Mouse (Mus musculus): ENCODE results near the gene Tbx1. TPM values are rescaled to one million over a fixed set of nuclear protein-coding genes. Genes with fewer than 3 reads are reported as not detected.
A peak's percentile ranks its signal among the peaks of the same experiment; 100 is the strongest.

Gene Tbx1
- polyA plus RNA-seq, 1 experiment from 2014 or later, result not detected

- Histone ChIP-seq H3K4me3 (ENCODE audit: low read depth, low read length) (no peak overlapping the region), H3K4me2 (ENCODE audit: low read depth, low read length) (no peak overlapping the region), H3K9ac (replicated peaks) (no peak overlapping the region), H3K36me3 (replicated peaks; ENCODE audit: insufficient read depth, low read length) (no peaks in the 10 kb centered on the region), H3K27me3 (ENCODE audit: insufficient read depth, low read length) (peaks cover 19% of the 10 kb centered on the region), H3K27ac (ENCODE audit: low read depth) (no peak overlapping the region), H3K4me1 (ENCODE audit: insufficient read depth) (peaks cover 7% of the 10 kb centered on the region), H3K9me3 (ENCODE audit: low read length) (no peaks in the 10 kb centered on the region)
- 60% methylated on average over 4 of the region's 5 CpGs for WGBS (ENCODE audit: insufficient replicate concordance)
- ATAC-seq (no peak), DNase-seq (no peak)
- no peak for TF ChIP-seq CTCF (IDR thresholded peaks at IDR 0.05; ENCODE audit: low read depth)
- TF ChIP-seq EP300 (IDR thresholded peaks at IDR 0.05; ENCODE audit: low read depth), result no peak
Measured at GRCm38 (mm10) chr16:18596255-18596654, 5.8 kb upstream of the Tbx1 start.

GRCm38 (mm10) chr16:18593930-18594329 is 3.5 kb upstream of the Tbx1 start:
- TF ChIP-seq EP300 (IDR thresholded peaks at IDR 0.05; ENCODE audit: low read depth) (peak; percentile 78; the same call in 1 of the 2 replicates), CTCF (IDR thresholded peaks at IDR 0.05; ENCODE audit: low read depth) (no peak)
- Histone ChIP-seq H3K36me3 (replicated peaks; ENCODE audit: insufficient read depth, low read length) (no peaks in the 10 kb centered on the region), H3K9ac (replicated peaks) (no peak overlapping the region), H3K4me1 (ENCODE audit: insufficient read depth) (peaks cover 17% of the 10 kb centered on the region), H3K27ac (ENCODE audit: low read depth) (no peak overlapping the region), H3K9me3 (ENCODE audit: low read length) (no peaks in the 10 kb centered on the region), H3K4me2 (ENCODE audit: low read depth, low read length) (no peak overlapping the region), H3K4me3 (ENCODE audit: low read depth, low read length) (no peak overlapping the region), H3K27me3 (ENCODE audit: insufficient read depth, low read length) (peaks cover 42% of the 10 kb centered on the region)
- ATAC-seq (peak; percentile 92), DNase-seq (no peak)
- WGBS (ENCODE audit: insufficient replicate concordance), result 43% methylated on average over 2 of the region's 2 CpGs

- DNase-seq (peak; percentile 44), ATAC-seq (no peak)
- H3K9ac ChIP-seq (replicated peaks), result no peak overlapping the region
- peaks cover 21% of the 10 kb centered on the region for H3K4me1 ChIP-seq (ENCODE audit: insufficient read depth)
- H3K4me3 ChIP-seq (ENCODE audit: low read depth, low read length), result peak overlapping the region; percentile 47; the same call in 1 of the 2 replicates
- H3K27me3 ChIP-seq (ENCODE audit: insufficient read depth, low read length), result peaks cover 66% of the 10 kb centered on the region
- peak overlapping the region; percentile 35 for H3K4me2 ChIP-seq (ENCODE audit: low read depth, low read length)
- H3K36me3 ChIP-seq (replicated peaks; ENCODE audit: insufficient read depth, low read length), result no peaks in the 10 kb centered on the region
- H3K9me3 ChIP-seq (ENCODE audit: low read length), result no peaks in the 10 kb centered on the region
- no peak overlapping the region for H3K27ac ChIP-seq (ENCODE audit: low read depth)
- TF ChIP-seq EP300 (IDR thresholded peaks at IDR 0.05; ENCODE audit: low read depth) (no peak), CTCF (IDR thresholded peaks at IDR 0.05; ENCODE audit: low read depth) (peak; percentile 34)
- 5% methylated on average over 55 of the region's 59 CpGs for WGBS (ENCODE audit: insufficient replicate concordance)
Measured at GRCm38 (mm10) chr16:18591047-18592018, 862 bp upstream of the Tbx1 start.

GRCm38 (mm10) chr16:18589080-18589621 is 1.3 kb downstream of the Tbx1 start:
- no peak for ATAC-seq
- H3K4me3 ChIP-seq (ENCODE audit: low read depth, low read length), result peak overlapping the region; percentile 47; the same call in 1 of the 2 replicates

GRCm38 (mm10) chr16:18588738-18589055 is 1.8 kb downstream of the Tbx1 start:
- WGBS (ENCODE audit: insufficient replicate concordance), result 5% methylated on average over 30 of the region's 31 CpGs
- no peak overlapping the region for H3K9ac ChIP-seq (replicated peaks)
- H3K27ac ChIP-seq (ENCODE audit: low read depth), result no peak overlapping the region
- H3K9me3 ChIP-seq (ENCODE audit: low read length), result no peaks in the 10 kb centered on the region
- DNase-seq, result no peak
- H3K4me1 ChIP-seq (ENCODE audit: insufficient read depth), result peaks cover 20% of the 10 kb centered on the region
- no peak for ATAC-seq
- no peaks in the 10 kb centered on the region for H3K36me3 ChIP-seq (replicated peaks; ENCODE audit: insufficient read depth, low read length)
- no peak overlapping the region for H3K4me3 ChIP-seq (ENCODE audit: low read depth, low read length)
- no peak overlapping the region for H3K4me2 ChIP-seq (ENCODE audit: low read depth, low read length)
- H3K27me3 ChIP-seq (ENCODE audit: insufficient read depth, low read length), result peaks cover 92% of the 10 kb centered on the region
- TF ChIP-seq EP300 (IDR thresholded peaks at IDR 0.05; ENCODE audit: low read depth), result no peak
- TF ChIP-seq CTCF (IDR thresholded peaks at IDR 0.05; ENCODE audit: low read depth), result no peak

More at GRCm38 (mm10) chr16:18589080-18589621, 1.3 kb downstream of the Tbx1 start:
- no peak for DNase-seq
- 28% methylated on average over 9 of the region's 9 CpGs for WGBS (ENCODE audit: insufficient replicate concordance)
- H3K27me3 ChIP-seq (ENCODE audit: insufficient read depth, low read length), result peaks cover 88% of the 10 kb centered on the region
- H3K27ac ChIP-seq (ENCODE audit: low read depth), result no peak overlapping the region
- no peak overlapping the region for H3K4me2 ChIP-seq (ENCODE audit: low read depth, low read length)
- TF ChIP-seq EP300 (IDR thresholded peaks at IDR 0.05; ENCODE audit: low read depth) (no peak), CTCF (IDR thresholded peaks at IDR 0.05; ENCODE audit: low read depth) (no peak)
- no peaks in the 10 kb centered on the region for H3K36me3 ChIP-seq (replicated peaks; ENCODE audit: insufficient read depth, low read length)
- no peaks in the 10 kb centered on the region for H3K9me3 ChIP-seq (ENCODE audit: low read length)
- peaks cover 22% of the 10 kb centered on the region for H3K4me1 ChIP-seq (ENCODE audit: insufficient read depth)
- no peak overlapping the region for H3K9ac ChIP-seq (replicated peaks)

All from liver, postnatal 0 days (tissue).